Mouse (Mus musculus): ENCODE results near the gene Tle6.
A peak's percentile ranks its signal among the peaks of the same experiment; 100 is the strongest.

Tle6 gene

DNA sequence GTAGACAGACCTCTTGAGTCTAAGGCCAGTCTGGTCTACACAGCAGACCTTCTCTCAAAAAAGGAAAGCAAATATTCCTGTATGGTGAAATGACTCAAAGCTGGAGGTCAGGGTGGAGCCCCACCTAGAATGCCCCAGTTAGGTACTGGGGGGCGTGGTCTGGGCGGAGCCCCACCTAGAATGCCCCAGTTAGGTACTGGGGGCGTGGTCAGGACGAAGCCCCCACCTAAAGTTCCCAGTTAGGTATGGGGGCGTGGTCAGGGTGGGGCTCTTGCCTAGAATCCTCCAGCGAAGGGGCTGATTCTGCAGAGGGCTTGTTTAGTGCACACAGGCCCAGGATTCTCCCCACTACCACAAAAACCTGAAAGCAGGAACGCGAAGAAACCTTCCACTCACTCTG lies 22.6 kb upstream of the Tle6 start:
- DNase-seq (ENCODE audit: low spot score) = no peak

DNA sequence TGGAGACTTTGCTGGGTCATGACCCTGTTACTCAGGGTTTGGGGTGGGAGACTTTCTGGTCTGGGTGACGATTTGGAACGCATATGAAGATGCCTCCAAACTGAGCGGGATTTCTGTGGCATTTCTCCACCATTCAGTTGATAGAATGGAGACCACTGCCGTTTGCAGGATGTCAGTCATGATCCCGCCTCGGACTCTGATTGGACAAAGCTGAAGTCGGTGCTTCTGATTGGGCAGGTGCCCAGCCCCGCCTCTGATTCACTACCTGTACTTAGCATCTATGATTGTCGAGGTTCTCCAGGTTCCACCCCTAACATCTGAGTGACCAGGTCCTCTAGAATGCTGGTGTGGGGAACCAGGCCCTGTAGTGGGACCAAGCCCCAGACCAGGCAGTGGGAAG lies 19.9 kb upstream of the Tle6 start:
- DNase-seq (ENCODE audit: low spot score) = no peak

DNA sequence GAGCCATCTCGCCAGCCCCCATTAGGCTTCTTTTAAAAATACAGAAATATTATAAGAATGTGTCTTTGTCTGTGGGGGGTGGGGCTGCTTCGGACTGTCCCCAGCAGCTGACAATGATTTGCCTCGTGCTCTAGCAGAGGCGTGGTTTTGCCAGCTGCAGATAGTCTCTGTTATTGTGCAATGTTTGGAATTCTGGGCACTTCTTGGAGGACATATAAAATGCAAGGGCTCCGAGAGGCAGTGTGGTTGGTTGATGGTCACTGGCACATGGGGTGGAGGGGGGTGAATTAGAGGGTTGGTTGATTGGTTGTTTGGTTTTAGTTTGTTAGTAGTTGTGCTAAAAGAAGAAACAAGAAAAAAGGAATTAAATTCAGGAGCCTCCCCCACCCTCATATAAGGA lies 19.1 kb upstream of the Tle6 start:
- DNase-seq (ENCODE audit: low spot score) = no peak

DNA sequence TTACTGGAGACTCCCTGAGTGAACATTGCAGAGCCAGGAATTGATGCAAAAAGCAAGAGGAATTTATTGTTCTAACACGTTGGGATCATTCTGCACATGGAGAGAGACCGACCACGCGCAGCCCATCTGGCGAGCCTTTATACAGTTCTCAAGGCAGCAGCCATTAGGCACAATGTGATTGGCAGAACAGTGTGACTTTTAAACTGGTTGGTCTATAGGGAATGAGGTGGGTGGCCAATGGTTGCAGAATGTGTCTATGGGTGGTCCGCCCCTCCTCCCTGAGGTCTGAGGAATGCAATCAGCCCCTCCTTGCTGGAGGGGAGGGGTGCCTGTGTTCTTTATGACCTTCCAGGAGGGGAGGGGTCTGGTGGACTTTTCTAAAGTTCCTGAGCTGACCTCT lies 14.6 kb upstream of the Tle6 start:
- no peak for DNase-seq (ENCODE audit: low spot score)

DNA sequence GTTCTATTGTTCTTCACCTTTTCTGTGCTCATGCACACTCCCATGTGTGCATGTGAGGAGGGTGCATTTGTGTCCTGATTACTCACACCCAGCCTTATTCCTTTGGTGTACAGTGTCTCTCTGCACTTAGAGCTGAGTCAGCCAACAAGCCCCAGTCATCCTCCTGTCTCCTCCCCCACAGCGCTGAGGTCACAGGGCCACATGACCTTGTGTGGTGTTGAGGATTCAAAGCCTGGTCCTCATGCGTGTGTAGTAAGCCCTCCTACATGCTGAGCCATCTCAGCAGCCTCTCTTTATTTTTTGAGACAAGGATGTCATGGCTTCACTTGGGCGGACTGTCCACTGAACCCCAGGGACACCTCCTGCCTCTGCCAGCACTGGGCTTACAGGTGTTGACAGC lies 11.9 kb upstream of the Tle6 start:
- no peak for DNase-seq (ENCODE audit: low spot score)

DNA sequence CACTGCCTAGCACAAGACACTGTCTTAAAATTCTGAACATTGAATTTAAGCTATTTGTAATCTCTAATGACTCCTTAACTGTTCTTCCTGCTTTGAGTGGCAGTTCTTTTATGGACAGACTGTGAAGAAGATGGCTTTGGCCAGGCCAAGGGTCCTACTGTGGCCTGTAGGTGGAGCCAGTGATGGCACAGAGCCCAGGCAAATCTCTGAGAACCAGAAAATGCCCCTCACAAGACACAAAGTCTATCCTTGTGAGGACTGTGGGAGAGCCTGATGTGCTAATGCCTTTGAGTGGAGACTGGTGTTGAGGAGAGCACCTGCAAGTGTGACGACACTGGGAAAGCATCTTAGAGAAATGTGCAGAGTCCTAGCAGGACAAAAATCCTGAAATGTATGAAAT lies 7.4 kb upstream of the Tle6 start:
- no peak for DNase-seq (ENCODE audit: low spot score)

DNA sequence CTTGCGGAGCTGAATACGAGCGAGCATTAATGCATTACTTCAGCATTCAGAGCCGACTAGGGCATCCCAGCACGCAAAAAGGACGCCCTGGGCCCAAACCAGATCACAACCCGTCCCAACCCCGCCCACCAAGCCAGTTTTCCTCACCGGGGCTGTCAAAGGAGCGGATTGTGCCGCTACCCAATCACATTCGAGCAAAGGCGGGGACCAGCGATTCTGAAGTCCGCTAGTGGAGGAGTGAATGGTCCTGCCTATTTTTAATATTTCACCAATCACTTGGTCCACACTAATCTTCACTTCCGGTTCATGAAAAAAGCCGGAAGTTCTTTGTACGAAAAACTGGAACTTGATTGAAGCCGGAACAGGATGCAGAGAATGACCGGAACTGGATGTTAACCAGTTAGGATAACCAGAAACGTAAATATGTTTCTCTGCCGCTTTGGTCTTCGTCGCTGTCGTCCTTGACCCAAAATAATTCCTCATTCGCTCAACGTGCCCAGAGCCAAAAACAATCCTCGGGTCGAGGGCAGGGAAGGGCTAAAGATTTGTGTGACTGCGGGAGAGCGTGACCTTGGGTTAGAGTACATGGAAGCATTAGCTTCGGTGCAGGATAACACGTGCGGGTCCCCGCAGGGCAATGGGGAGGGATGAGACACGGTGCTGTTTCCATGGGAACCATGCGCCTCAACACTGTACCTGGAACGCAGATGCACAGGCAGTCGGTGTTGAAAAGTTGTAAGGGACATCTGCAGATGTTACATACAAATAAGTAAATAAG lies 5.3 kb upstream of the Tle6 start, which contains the start of gene BC025920:
Gene BC025920 (plus strand): TSS at position 297 of the 778 bp plus-strand sequence.
- DNase-seq (ENCODE audit: low spot score) = peak; percentile 81

DNA sequence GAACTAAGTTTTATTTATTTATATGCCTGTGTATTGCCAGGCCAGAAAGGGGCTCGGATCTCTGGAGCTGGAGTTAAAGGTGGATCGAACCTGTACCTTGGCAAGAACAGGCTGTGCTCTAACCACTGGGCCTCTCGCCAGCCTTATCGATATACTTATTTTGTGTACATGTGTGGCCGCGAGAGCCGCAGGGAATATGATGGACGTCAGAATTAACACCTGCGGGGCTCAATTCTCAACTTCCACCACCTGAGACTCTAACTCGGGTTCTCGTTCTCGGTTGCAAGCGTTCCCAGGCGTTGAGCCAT lies 4.7 kb upstream of the Tle6 start:
- no peak for DNase-seq (ENCODE audit: low spot score)

DNA sequence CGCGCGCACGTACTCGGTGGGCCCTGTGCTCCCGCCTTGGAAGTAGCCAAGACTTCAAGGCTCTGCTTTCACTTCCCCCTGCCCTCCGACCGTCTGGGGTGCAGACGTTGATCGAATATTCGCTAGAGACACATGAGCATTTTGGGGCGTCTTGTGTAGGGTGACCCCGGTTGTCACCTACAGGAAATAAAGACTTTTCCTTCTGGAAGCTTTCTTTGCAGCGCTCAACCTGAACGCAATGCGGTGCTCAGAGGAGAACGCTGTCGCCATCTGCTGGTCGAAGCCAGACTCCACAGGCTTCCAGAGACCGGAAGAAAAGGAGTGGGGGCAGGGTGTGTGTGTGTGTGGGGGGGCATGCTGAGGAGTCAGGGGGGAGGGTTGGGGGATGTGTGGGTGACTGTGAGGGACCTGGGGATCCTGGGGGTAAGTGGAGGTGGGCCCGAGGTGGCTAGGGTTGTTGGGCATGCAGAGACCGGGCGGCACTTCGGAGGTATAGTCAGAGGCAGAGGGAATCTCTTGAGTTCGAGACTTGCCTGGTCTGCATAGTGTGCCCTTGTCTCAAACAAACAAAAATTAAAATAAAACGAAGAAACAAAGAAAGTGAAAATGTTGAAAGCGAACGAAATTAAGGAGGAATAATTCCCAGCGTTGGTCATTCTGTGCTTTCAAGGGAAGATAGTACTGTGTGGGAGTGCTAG lies 4.2 kb upstream of the Tle6 start:
- peak; percentile 65 for DNase-seq (ENCODE audit: low spot score)

DNA sequence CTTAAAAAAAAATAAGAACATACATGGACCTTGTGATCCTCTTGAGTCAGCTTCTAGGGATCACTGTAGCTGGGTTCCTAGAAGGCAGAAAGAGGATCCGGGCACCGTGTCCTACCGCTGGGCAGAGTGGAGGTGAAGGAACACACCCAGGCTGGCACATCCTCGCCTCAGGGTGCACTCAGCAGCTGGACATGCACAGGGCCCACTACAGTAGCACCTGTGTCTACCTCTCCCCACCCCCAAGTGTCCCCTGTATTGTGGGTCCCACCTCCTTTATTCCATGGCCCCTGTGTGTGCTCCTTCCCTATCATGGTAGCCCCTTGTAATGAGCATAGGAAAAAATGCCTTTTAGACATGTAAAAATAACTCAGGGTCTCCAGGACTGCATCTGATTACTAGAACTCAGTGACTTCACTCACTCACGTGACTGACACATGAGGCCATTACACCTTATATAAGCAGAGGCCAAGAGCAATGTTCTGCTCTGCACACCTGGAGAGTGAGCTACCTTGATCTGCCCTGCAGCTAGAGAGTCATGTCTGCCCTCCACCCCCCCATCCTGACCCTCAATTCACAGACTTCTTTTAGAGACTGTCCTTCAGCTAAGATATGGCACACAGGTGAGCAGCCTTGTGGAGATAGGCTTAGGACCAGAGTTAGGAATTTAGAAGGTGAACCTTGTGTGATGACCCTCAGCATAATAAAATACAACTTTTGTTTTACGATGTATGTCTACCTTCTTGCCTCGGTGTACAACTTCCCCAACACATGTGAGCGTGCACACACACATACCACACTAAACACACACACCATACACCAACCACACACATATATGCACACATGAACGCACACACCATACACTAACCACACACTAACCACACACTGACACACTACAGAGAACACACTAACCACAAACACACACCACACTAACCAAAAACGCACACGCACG lies 3.4 kb upstream of the Tle6 start:
- DNase-seq (ENCODE audit: low spot score) = no peak

DNA sequence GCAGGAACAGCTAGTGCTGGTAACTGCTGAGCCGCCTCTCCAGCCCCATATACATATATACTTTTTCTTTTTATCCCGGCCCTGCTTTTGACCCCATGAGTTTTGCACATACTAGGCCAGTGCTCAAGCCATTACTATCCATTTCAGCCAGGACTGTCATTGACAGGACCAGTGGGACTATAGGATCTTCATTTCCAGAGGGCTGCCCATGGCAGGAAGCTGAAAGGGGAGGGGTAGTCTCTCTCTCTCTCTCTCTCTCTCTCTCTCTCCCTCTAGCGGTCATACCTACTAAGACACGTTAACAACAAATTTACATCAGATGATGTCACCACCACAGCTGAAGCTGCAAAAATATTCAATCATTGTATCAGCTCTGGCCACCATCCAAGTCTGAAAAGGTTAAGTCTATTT lies 1.9 kb upstream of the Tle6 start:
- no peak for DNase-seq (ENCODE audit: low spot score)

DNA sequence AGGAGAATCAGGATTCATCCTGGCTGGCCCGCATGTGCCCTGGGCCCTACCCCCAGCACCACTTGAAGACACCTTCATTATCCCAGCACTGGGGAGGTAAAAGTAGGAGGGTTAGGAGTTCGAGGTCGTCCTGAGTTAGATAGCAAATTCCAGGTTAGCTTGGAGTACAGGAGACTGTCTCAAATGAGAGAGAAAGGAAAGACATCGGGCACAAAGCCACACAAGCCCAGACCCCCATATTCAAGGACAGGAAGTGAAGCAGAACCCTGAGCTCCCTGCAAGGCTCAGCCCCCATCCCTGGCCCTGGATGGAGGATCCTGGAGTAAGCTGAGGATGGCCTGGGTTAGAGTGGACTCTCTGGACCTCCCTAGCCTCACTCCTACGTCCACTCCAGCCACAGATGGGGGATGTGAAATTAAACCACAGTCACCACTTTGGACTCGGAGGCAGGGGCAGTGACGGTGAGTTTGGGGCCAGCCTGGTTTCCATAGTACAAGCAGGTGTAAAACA lies 578 bp upstream of the Tle6 start:
- DNase-seq (ENCODE audit: low spot score) = no peak

DNA sequence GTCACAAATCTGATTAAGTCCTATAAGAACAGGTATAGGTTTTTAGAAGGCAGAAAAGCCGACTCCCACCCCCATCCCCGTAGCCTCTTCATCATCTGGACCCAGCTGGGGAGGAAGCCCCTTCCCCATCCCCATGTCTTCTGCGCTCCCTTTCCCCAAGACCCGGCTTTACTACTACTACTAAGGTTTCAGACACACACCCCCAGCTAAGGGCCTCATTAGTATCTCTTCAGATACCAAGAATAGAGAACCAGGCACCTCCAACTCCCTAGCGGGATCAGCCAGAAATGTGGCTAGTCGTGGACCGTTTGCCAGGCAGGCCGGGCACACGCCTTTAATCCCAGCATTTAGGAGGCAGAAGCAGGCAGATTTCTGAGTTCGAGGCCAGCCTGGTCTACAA lies 777 bp downstream of the Tle6 start:
- no peak for DNase-seq (ENCODE audit: low spot score)

DNA sequence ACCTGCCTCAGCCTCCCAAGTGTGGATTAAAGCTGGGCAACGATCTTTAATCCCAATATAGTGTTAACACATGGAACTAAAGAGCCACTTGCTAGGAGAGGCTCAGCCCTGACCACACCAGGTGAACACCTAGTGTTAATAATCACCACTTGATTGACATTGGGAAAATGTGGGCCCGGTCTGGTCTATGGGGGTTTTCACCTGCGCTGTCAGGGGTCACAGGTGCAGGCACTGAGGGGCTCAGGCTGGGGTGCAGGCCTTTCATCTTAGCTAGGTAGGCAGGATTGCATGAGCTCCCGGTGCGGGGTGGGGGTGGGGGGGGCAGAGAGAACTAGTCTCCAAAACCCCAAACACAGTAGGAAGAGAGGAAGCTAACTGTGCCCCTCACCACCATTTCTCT lies 1.2 kb downstream of the Tle6 start:
- no peak for DNase-seq (ENCODE audit: low spot score)

DNA sequence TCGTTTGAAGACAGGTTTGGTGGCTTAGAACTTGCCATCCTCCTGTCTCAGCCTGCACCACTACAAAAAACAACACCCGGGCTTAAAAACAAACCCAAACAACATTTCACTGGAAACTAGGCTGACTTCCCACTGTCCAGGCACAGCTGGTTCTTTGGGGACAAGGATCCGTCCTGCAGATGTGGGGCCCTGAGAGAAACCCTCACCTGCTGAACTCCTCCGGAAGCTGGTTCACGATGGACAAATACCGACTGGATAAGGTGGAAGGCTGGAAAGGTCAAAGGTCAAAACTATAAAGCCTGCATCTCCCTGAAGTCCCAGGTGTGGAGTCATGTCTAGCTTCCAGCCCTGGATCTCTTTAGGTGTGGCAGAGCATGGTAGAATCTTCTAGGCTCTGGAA lies 2.0 kb downstream of the Tle6 start:
- no peak for DNase-seq (ENCODE audit: low spot score)

DNA sequence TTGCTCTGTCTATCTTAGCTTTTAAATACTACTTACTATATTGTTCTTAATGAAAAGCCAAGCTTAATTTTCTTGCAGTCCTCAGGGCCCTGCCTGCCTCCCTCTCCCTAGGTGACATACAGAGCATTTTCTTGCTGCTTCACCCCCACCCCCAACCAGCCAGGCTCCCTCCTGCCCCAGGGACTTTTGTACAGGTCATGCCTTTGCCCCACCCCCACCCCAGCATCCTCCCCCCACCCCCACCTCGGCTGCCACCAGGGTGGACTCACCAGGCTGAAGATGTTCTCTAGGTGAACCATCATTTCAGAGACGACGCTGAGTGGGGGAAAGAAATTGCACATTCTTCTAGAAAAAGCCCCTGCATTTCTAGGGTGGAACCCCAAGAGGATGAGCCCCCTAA lies 2.5 kb downstream of the Tle6 start:
- no peak for DNase-seq (ENCODE audit: low spot score)

DNA sequence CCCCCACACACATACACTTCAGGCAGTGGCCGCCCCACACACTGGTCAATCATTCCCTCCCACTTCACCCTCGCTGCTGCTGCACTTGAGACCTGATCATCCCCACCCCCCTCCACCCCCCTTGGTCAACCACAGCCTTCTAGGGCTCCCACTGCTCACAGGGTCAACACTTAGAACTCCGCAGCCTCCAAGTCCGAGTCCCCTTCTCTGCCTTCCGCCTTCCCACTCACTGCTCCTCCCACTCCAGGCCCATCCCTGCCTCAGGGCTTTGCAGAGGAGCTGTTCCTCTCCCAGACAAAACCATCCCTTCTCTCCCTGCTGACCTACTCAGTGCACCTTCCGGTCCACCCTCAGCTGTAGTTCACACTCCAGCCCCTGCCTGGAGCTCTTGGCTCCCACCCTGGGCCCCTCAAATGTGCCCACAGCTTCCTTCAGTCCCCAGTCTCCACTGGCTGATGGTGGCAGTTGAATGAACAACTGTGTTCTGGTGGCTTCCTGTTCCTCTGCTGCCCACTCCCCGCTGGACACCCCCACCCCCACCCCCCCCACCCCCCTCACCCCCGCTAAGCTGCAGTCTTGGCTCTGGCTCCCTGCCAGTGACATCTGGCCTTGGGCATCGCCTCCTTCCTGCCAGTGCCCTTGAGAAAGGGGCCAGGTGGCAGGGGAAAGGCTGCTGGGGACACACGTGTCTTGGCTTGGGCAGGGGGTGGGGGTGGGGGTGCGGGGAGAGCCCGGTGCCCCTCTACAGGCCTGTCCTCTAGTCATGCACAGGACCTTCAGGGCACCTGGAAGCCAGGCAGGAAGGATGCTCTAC lies 3.5 kb downstream of the Tle6 start:
- no peak for DNase-seq (ENCODE audit: low spot score)

DNA sequence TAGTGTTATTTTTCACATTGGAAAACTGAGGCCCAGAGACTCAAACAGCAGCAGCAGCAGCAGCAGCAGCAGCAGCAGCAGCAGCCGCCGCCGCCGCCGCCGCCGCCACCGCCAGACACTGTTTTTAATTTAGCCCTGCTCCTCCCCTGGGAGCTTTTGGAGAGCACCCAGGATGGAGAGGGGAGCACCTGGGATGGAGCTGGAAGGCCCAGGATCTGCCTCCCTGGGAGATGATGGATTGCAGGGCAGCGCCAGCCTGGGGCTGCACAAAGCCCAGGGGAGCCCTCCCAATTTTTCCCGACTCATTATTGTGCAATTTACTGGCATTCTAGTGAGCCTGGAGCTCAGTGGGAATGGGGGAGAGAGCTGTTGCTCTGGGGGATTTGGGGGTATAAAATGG lies 4.3 kb downstream of the Tle6 start:
- no peak for DNase-seq (ENCODE audit: low spot score)

DNA sequence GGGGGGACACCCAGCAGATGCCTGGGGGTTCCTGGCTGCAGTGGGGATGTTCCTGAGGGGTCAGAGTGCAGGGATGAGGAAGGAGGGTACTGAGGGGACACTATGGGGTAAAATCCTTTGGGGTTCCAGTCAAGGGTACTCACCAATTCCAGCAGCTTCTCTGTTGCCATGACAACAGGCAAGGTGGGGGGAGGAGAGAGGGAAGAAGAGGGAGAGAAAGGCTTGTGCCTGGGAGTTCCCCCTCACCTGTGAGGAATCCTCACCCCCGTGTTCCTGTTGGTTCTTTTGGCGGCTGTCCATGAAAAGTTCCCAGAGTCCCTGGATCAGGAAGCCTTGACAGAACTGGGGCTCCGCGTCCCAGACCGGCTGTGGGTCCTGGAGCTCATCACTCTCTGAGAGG lies 5.3 kb downstream of the Tle6 start:
- DNase-seq (ENCODE audit: low spot score) = no peak

DNA sequence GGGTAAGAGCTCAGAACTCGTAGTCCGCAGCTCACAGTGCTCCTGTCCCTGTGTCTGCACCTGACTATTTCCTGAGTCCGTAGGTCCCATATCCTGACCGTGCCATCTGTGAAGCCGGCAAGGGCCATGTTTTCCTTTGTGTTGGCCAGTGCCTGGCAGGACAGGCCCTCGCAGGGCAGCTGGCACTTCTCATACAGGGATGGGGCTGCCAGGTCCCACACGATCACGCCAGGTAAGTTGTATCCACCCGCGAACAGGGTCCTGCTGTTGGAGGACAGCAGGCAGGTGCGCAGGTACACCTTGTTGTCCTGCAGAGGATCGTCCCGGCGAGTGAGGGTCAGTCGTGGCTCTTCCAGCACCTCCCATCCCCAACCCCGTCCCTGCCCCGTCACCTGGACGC lies 6.9 kb downstream of the Tle6 start:
- DNase-seq (ENCODE audit: low spot score) = no peak

DNA sequence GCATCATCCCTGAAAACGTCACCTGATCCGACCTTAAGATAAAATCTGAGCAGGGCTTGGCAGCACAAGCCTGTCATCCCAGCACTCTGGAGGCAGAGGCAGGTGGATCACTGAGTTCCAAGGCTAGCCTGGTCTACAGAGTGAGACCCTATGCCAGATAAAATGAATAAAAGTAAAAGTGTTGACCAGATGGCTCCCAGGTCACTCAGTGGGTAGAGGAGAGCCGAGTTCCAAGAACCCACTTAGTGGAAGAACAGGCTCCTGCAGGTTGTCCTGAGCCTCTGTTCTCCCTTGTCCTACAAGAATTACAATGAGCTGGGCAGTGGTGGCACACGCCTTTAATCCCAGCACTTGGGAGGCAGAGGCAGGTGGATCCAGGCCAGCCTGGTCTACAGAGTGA lies 7.7 kb downstream of the Tle6 start:
- DNase-seq (ENCODE audit: low spot score) = no peak

DNA sequence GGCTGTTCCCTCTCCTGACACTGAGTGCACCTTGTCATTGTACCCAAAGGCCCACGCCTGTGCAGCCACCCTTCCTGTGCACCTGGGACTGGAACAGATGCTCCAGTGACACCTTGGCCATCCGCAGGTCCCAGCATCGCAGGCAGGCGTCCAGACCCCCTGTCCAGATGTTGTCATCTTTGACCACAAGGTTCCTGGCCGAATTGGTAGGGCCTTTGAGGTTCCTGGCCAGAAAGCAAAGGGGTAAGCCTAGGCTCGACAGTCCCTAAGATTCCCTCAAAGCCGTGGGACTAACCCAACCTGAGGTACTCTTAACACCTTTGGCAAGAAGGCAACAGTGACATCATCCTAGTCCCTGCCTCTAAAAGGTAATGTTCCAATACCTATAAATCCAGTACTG lies 8.2 kb downstream of the Tle6 start:
- no peak for DNase-seq (ENCODE audit: low spot score)

Data from urinary bladder, postnatal 10 days (tissue).